Mouse (Mus musculus) embryo, embryonic 9.5 days (tissue): ENCODE measurements at regions not wholly inside any gene's neighbourhood (a gene's known extent, or its start where the extent isn't known, plus 50 kb on each side); places are given as distances from the start of the nearest gene placed in this dataset.

Experiments
- DNase-seq: peaks from one replicate; pipeline ENCODE4 v3.0.0-alpha.2; 2017; ENCODE audit errors: extremely low spot score

DNA sequence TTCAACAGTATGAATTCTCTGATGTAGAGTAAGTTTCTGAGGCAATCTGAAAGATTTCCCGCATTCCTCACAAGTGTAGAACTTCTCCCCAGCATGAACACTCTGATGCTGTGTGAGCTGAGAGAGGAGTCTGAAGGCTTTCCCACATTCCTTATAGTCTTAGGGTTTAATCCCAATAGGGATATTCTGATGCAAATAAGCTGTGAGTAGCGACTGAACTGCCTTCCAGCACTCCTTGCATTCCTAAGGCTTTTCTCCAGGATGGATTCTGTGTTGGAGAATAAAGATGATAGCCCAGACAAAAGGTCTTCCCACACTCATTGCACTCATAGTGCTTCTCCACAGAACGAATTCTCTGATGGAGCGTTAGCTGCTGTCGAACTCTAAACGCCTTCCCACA lies 152.6 kb upstream of the Api5 start:
- DNase-seq: no peak

DNA sequence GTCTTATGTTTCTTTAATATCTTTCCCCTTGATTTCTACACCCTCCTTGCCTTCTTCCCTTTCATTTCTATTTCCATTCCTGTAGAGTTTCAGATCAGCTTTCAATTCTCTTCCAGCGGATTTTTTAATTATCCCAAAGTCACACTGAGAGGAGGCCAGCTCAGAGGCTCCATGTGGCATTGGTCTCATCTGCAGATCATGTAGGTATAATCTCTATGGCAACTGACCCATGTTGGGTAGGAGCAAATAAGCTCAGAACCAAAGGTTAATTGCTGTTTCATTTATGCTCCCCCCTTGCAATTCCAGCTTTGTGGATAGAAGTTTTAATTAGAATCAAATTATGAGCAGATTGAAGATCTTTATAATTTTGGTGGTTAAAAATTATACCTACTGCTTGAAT lies 149.3 kb upstream of the Api5 start:
- DNase-seq: no peak

DNA sequence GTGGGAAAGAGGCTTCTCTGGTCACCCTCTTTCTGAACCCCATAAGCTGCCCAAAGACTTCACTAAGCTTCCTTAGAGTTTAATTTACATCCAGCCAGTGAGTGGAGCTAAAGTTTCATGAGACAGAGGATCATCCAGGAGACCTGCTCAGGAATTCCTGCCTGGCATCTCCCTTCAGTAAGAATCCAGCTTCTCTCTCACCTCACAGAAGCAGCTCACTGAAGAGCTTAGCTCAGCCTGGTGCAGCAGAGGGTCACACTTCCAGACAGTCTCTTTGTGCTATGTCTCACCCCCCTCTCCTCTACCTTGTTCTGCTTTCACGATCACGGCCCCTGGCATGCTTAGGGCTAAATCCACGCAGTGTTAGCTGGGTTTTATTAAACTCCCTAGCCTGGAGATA lies 133.7 kb upstream of the Api5 start:
- DNase-seq: no peak

DNA sequence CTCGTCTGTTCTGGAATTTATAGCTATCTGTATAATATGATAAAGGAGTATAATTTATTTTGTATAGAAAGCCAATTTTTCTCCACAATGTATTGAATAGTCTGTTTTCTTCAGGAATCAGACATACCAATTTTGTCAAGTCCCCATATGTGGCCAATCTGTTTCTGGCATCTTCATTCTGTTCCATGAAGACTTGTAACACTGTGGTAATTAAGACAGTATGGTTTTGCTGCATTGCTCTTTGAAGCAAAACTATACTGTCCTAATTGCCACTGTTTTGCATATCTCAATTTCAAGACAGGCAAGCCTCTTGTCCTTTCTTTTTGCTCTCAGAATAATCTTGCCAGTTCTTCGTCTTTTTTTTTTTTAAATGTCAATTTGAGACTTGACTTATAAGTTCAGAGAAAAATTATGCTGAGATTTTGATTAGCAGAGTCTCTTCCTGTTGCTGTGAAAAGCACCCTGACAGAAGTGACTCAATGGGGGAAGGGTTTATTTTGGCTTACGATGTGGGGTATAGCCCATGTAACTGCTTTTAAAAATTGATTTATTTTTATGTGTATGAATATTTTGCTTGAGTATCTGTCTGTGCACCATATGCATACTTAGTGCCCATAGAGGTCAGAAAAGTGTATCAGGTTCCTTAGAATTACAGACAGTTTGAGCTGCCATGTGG lies 103.4 kb upstream of the Api5 start:
- no peak for DNase-seq

DNA sequence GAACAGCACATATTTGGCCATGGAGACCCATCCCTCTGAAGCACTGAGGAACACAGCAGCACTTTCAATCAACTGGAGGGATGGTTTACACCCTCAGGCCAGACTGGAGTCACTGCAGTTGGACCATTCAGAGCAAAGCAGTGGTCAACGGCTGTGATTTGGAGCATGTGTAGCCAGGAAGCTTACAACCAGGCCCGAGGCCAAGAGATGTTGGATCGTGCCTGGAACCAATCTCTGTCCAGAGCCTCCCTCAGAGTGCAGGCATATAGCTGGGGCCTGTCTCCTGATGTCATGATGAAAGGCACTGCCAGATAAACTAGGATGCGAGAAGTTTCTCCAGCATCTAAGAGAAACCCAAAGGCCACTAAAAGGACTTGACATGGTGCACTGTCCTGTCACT lies 98.7 kb upstream of the Api5 start:
- no peak for DNase-seq

DNA sequence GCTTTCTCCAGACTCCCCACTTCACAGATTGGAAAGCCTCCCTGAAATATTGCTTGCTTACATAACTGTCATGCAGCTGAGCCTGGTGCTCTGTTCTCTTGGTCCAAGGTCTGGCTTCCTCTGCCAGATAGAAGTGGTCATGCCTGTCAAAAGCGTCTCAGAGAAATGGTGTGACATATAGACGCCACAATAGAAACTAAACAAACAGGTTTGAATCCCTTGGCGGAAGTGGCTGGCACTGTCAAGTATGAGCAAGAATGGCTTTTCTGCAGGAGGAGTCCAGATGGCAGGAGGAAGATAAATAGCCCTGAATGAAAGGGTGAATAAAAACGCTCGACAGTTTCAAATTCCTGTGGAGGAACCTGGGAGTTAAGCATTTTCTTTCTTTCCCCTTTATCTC lies 93.2 kb upstream of the Api5 start:
- DNase-seq: peak; percentile 2

DNA sequence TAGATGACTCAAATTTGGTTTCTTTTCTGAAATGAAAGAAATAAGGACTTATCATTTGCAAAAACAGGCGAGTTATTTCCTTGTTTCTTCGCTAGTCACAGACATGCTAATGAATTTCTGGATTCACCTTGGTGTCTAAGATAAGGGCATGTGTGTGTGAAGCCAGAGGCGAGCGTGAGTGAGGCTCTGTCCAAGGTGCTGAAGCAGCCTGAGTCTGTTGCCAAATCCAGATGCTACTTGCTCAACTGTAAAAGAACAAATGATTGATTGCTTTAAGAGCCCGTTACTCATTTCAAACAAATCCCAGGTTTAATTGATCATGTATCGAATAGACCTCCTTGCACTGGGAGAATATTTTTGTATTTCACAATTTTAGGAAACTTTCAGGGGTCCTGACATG lies 86.6 kb upstream of the Api5 start:
- DNase-seq: peak; percentile 58

DNA sequence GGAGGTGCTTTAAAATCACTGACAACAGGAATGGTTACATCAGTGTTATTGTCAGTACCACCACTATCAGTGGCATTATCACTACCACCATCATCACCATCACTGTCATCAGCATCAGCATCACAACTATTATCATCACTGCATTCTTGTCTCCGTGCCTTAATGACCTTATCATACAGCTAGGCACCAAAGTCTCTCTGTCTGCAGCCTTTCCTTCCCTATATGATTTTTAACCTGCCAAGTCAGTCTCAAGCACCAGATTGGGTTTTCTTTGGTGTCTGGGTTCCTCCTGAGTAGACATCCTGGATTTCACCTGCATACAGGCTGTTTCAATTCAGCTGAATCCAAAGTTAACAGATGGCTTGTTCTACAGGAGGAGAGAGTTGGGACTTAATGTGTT lies 78.9 kb upstream of the Api5 start:
- DNase-seq: no peak

DNA sequence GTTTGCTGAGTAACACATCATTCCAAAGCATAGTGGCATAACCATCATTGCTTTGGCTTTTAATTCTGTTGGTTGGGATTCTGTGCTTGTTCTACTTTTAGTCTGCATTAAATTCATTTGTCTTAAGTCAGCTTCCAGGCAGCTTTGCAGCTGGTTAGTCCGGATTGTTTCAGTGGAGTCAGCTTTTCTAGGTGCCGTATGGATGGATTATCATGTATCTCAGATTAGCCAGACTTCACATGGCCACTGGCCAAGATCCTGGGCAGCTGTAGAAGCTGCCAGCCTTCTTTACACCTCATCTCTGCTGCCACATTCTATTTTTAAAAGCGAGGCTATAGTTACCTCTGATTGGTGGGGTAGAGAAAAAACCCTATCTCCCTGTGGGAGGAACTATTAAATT lies 74.1 kb upstream of the Api5 start:
- DNase-seq: no peak

DNA sequence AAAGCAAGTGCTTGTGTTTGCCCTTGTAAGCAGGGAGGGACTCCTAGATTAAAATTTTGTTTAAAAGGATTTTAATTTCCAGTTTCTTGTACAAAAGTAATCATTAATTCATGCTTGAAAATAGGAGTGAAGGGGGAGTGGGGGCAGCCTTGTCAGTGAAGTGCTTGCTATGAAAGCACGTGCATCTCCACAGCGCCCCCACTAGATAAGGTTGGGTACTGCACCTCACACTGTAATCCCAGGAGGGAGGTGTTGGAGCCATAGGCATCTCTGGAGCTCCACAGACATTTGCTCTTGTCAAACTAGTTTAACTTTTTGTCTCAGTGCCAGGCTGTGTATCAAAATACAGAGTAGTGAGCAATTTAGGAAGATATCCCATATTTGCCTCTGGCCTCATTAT lies 62.7 kb upstream of the Api5 start:
- no peak for DNase-seq

DNA sequence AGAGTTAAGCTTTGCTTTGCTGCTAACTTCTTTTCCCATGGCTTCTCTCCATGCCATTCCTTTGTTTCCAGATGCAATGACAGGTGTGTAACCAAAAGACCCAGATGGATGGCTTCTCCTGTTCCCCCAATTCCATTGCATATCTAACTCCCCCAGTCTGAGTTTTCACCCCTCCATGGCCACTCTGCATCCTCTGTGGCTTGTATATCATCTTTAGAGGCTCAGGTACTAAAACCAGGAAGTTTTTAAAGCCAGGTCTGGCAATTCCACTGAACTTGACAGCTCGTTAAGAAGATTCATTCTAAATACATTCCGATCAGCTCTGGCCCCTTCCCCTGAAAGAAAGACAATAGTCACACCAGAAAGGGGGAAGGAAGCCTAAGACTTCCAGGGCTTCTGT lies 60.6 kb upstream of the Api5 start:
- DNase-seq: no peak
